In genomic region chr17:25014841-25015570, GRCm38 (mm10) we compare ENCODE assay signal across 8 mouse cellular contexts. TPM values are rescaled to one million over a fixed set of nuclear protein-coding genes. Genes with fewer than 3 reads are reported as not detected.
DNase-seq lines count a peak whose midpoint lies in the region; ATAC-seq lines count a peak whose summit lies in the region.

No protein-coding gene starts in this region.

- peaks cover 18% of the 10 kb centered on the region for H3K4me1 ChIP-seq in hindbrain, embryonic 12.5 days

- peaks cover 29% of the 10 kb centered on the region for H3K36me3 ChIP-seq in hindbrain, embryonic 12.5 days
- H3K36me3 ChIP-seq in splenic B cell, adult 2 months (ENCODE audit: control insufficient read depth, insufficient read depth, low read length, poor library complexity, severe bottlenecking), result no peaks in the 10 kb centered on the region

- peak overlapping the region; percentile 98 for H3K4me2 ChIP-seq in hindbrain, embryonic 12.5 days (replicated peaks)

- H3K9me3 ChIP-seq in hindbrain, embryonic 12.5 days (replicated peaks), result no peaks in the 10 kb centered on the region

- peak overlapping the region; percentile 96 for H3K9ac ChIP-seq in hindbrain, embryonic 12.5 days

- intact Hi-C loops in gastrocnemius, postnatal 36 days (cut with DNase I), result loop anchor here (5.0 kb wide), 3 partner anchors 67 to 168 kb away; partner anchors contain the start of genes Mapk8ip3 and Tmem204
- intact Hi-C loops in left cerebral cortex, postnatal 10 days (cut with DNase I), result no loop called here

- peak; percentile 10 for DNase-seq in gastrocnemius, adult 18-20 months (ENCODE audit: low spot score)
- no peak for DNase-seq in gastrocnemius, postnatal 36 days
- DNase-seq in c-Kit-negative CD71-positive TER-119-positive erythroid progenitor cells, embryonic 14.5 days (ENCODE audit: low read depth, low spot score), result peak; percentile 33
- DNase-seq in forelimb bud, embryonic 11.5 days (ENCODE audit: low read depth, low spot score), result peak; percentile 17
- peak; percentile 17 to 79 for DNase-seq in left cerebral cortex, postnatal 10 days (ENCODE audit: extremely low spot score in 1 of 2, low spot score in 2 of 2)
- DNase-seq in mesoderm, embryonic 11.5 days (ENCODE audit: low read depth, low spot score), result peak; percentile 44
- DNase-seq in splenic B cell, adult 2 months (ENCODE audit: low read depth, low spot score), result peak; percentile 8

- peak; percentile 5 for ATAC-seq in hindbrain, embryonic 12.5 days (ENCODE audit: low FRiP score)

- H3K27me3 ChIP-seq in hindbrain, embryonic 12.5 days, result no peaks in the 10 kb centered on the region
- no peaks in the 10 kb centered on the region for H3K27me3 ChIP-seq in splenic B cell, adult 2 months (ENCODE audit: control insufficient read depth, insufficient read depth, low read length, poor library complexity, severe bottlenecking)

- peak overlapping the region; percentile 86 for H3K27ac ChIP-seq in hindbrain, embryonic 12.5 days

- H3K4me3 ChIP-seq in hindbrain, embryonic 12.5 days, result peak overlapping the region; percentile 99

- under 1% methylated on average over 39 of the region's 39 CpGs for WGBS in hindbrain, embryonic 12.5 days

RNA-seq across cellular contexts. Expression of gene Cramp1l, which starts 0.6 kb away (rescaled TPM):
- 1 to 10 TPM; 6.8 to 7.6 TPM for total RNA-seq in gastrocnemius, adult 18-20 months (2021)
- 1 to 10 TPM; 5.9 to 7.1 TPM for total RNA-seq in gastrocnemius, postnatal 36 days (2021)
- polyA plus RNA-seq in hindbrain, embryonic 12.5 days (2016; fragmentation: Nextera tagmentation; extraction: Ambion mirVana), result 13.8 and 13.9 TPM in 2 replicates
- total RNA-seq in left cerebral cortex, postnatal 10 days (2021), result 10 to 100 TPM; 24.0 to 25.0 TPM

RNA-seq across cellular contexts. Expression of gene Ift140, which starts 0.9 kb away (rescaled TPM):
- total RNA-seq in gastrocnemius, adult 18-20 months (2021), result 1 to 10 TPM; 1.9 to 2.1 TPM
- 1 to 10 TPM; 1.7 to 2.0 TPM for total RNA-seq in gastrocnemius, postnatal 36 days (2021)
- polyA plus RNA-seq in hindbrain, embryonic 12.5 days (2016; fragmentation: Nextera tagmentation; extraction: Ambion mirVana), result 26.7 and 27.6 TPM in 2 replicates
- 10 to 100 TPM; 25.4 to 28.9 TPM for total RNA-seq in left cerebral cortex, postnatal 10 days (2021)

RNA-seq across cellular contexts. Expression of gene Jpt2, which starts 54.5 kb away (rescaled TPM):
- total RNA-seq in gastrocnemius, adult 18-20 months (2021), result 1 to 10 TPM; 3.9 to 5.9 TPM
- 1 to 10 TPM; 6.2 to 6.8 TPM for total RNA-seq in gastrocnemius, postnatal 36 days (2021)
- polyA plus RNA-seq in hindbrain, embryonic 12.5 days (2016; fragmentation: Nextera tagmentation; extraction: Ambion mirVana), result 210 and 212 TPM in 2 replicates
- total RNA-seq in left cerebral cortex, postnatal 10 days (2021), result 10 to 100 TPM; 11.9 to 13.1 TPM

Comparison
In these comparisons a context has a peak if more than half of its experiments do, and no peak if none do; other contexts are left out.
1. DNase-seq: peak in gastrocnemius, adult 18-20 months (single experiment), c-Kit-negative CD71-positive TER-119-positive erythroid progenitor cells, embryonic 14.5 days (single experiment), forelimb bud, embryonic 11.5 days (single experiment), left cerebral cortex, postnatal 10 days (2 of 2), mesoderm, embryonic 11.5 days (single experiment) and splenic B cell, adult 2 months (single experiment); none in gastrocnemius, postnatal 36 days (0 of 2).
2. RNA of gene Ift140, which starts 0.9 kb away (total RNA-seq): 25.4 to 28.9 TPM in left cerebral cortex, postnatal 10 days; 1.9 to 2.1 TPM in gastrocnemius, adult 18-20 months and 1.7 to 2.0 TPM in gastrocnemius, postnatal 36 days; every median in the first group is over 4 times any median in the second.